Mouse (Mus musculus) kidney, postnatal 36 days (tissue): ENCODE measurements at regions not wholly inside any gene's neighbourhood (a gene's known extent, or its start where the extent isn't known, plus 50 kb on each side); places are given as distances from the start of the nearest gene placed in this dataset.

ENCODE experiments used
- DNase-seq, 2 experiments: peaks; one replicate each; pipeline ENCODE4 v3.0.0; 2021 to 2022; ENCODE audit warnings: mixed read lengths in 2 of 2

DNA sequence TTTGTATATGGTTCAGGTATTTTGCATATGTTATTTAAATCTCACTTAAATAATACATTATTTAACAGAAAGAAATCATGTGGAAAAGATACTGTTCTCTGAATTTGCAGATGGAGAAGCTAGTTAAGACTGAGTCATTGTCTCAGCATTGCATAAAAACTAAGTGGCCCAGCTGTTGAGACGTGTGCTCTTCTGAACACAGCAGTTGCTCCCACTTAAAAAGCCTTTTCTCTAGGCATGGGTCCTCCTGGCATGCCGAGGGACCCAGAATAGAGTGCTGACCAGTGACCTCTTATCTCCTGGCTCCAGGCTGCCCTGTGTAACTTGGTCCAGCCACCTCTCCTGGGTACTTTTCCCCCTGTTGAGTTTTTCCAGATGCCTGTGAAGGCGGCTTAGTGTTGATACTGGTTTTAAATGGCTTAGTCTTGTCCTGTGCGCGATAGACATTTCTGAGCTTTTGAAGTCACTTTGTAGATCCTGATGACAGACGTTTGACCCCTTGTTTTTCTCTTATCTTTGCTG is 312.2 kb downstream of the Plpp3 start:
- no peak for DNase-seq

DNA sequence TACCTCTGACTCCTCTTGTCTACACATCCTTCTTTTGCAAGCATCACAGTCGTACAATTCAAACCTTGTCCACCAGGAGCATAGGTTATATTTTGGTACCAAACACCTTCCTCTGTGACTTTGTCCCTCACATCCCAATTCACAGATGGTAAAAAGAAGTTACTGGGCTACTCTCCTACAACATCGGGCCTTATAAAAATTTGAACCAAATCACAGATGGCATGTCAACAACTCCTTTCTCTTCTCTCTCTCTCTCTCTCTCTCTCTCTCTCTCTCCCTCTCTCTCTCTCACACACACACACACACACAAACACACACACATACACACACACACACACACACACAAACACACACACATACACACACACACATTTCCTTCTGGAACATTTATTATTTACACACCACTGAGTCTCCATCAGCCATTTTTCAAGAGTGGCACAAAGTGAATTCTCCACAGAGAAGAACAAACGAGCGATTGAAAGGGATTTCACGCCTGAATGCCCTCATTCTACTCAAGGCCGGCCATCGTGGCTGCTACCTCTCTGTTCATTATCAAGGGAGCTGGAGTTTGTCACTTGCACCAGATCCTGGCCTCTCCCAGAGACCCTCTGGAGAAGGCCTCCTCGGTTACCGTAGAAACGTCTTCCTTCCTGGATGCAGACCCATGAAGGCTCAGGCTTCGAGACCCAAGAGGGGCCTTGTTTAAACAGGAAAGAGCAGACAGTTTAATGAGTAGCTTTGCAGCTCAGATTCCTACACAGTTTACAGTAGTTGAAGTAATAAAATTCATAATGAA is 314.7 kb upstream of the Gm12728 start:
- peak in 1 of 2 experiments; percentile 3 for DNase-seq

DNA sequence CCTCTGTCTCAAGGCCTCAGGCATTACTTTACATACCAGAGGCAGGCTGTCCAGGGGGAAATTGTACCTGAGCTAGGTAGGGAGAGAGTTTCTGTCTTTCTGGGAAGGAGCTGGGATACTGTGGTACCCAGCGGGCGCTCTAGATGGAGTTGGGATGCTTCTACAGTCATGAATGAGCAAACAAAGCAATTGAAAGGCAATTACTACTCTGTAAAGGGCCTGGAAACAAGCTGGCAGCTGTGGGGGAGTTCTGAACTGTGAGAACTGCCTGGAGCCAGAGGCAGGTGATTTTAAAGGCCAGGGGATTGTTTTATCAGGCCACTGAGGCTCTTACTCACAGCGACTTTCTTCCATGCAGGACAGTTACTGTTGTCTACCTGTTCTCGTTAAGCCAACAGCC is 313.3 kb upstream of the Gm12728 start:
- DNase-seq: no peak

DNA sequence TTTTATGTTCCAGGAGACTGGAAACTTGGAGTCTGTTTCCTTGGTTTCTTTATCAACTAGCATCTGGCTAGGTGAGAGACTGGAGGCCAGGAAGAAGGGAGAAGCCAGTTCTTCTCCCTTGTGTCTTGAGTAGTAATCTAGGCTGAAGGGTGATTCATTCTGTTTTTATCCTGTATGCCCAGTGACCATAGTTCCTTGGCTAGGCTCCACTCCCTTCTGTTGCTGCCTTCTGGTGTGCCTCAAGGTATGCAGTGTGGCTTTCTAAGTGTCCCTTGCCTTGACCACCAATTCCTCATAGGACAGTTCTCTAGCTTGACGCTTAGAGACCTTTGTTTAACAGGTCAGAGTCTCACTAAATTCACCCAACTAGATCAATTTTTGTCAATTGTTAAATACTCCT is 303.3 kb upstream of the Gm12728 start:
- DNase-seq: no peak

DNA sequence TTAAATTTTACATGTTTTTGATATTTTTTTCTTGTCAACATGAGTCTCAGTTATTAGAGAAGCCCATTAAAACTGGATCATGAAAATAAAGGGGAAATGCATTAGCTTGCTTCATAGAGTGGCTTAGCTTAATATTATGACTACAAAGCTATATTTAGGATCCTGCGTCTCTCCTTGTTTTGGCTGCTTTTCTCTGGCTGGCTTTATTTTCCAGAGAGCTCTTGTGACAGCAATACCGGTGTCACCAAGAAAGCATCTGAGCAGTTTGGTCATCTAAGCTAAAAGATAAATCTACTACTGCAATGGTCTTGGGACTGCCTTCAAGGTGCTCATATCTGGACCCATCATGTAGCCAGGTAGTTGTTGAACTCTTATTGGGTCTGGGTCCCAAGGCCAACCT is 293.5 kb upstream of the Gm12728 start:
- no peak for DNase-seq

DNA sequence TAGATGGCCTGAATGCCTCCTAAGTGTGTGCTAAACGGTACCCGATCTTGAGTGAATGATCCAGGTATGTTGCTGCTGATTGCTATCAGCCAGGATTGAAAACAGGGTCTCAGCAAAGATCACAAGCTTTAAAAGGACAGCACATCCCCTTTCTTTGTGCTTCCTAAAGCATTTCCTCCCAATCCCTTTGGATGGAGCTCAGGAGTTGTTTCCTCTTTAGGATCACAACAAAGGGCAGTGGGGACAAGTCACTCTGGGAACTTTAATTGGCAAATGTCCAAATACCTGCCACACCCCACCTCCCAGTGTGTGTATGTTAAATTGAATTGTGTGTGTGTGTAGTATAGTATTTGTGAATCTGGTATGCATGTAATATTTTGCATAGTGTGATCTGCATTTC is 283.5 kb upstream of the Gm12728 start:
- peak; percentile 18 to 48 for DNase-seq

DNA sequence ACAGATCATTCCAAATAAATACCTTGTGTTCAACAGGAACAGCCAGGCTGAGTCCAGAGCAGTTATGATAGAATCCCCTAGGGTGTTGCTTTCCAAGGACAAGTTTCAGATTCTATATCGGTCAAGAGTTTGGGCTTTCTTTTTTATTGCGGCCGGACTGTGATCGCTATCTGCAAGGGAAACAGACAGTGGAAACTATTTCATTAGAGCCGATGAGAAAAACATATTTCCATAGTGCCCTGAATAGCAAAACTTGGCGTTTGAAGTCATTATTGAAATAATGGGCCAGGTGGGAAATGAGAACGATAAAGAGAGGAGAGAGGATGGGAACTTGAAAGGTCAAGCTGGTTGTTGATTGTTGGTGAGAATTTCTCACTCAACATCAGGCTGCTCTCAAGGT is 282.4 kb upstream of the Gm12728 start:
- DNase-seq: peak; percentile 8 to 67

DNA sequence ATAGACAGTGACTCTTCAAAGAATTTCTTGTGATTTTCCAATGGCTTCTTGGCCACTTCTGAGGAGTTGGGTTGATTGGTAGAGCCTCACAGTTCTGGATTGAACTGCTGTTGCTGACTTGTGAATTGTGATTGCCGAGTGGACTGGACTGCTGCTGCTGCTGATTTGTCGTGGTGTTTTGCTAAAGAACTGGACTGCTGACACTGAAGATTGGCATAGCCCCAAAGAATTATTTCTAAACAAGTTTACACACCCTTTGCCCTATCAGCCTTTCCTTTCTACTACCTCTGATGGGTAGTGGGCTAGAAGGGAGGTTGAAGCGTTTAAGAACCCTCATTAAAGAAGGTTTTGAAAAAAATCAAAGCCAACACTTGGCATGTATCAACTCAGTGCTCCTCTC is 280.6 kb upstream of the Gm12728 start:
- DNase-seq: no peak

DNA sequence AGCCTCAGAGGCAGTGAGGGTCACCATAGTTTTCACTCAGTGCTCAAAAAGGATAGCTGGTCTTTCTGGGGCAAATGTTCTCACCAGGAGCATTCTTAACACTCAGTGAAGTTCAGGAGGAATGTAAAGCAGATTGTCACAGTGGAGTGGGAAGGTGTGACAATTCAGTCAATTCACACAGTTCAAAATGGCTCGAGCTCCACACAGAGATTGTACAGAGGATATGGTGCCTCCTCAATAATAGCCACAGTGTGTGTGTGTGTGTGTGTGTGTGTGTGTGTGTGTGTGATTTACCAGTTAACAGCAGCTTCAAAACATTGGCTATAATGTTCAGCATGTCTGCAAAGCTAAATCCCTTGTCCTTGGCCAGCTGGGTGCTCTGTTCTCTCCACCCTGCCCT is 279.3 kb upstream of the Gm12728 start:
- no peak for DNase-seq

DNA sequence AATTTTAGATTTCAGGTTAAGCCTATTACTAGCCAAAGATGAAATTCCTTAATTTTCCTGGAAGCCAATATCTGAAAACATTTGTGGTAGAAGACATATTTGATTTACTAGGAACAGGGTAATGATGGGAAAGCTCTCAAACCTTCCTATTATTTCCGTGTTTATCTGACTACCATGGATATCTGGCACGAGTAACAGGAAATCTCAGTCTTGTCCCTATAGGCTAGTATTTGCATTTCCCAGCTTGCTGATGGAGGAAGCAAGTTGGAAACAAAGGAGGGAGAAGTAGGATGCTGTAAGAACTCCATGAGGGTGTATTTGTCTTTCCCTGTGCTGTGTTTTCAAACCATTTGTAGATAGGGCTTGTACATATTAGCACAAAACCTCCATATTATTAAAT is 264.5 kb upstream of the Gm12728 start:
- no peak for DNase-seq

DNA sequence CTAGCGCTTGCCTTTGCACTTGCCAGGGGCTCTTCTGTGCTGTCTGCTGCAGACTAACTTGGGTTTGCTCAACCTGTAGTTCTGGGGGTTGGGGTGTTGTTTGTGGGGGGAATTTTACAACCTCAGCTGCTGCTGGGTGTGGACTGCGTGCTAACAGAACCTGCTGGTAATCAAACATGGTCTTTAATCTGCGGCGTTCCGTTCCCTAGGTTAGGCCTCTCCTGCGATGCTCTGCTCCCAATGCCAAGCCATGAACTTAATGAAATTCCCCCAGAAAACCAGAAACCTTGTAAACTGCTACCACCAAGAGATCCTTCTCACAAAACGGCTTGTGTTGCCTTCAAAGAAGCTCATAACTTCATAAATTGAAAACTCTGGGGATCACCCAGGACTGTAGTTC is 262.9 kb upstream of the Gm12728 start:
- no peak for DNase-seq

DNA sequence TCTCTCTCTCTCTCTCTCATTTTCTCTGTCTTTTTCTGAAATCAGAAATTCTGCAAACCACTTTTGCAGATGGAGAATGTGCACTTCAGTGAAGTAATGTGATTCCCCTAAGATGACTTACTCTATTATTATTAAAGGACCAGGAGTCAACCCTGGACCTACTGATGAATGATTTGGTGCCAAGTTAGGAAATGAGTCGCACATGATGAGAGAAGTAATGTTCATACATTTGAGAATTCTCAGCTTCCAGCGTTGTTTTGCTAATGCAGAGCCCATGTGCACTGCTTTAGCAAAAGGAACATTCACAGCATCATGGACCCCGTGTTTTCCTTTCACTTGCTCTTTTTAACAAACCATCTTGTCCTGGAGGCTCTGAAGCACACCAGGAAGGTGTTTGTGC is 262.4 kb upstream of the Gm12728 start:
- DNase-seq: no peak

DNA sequence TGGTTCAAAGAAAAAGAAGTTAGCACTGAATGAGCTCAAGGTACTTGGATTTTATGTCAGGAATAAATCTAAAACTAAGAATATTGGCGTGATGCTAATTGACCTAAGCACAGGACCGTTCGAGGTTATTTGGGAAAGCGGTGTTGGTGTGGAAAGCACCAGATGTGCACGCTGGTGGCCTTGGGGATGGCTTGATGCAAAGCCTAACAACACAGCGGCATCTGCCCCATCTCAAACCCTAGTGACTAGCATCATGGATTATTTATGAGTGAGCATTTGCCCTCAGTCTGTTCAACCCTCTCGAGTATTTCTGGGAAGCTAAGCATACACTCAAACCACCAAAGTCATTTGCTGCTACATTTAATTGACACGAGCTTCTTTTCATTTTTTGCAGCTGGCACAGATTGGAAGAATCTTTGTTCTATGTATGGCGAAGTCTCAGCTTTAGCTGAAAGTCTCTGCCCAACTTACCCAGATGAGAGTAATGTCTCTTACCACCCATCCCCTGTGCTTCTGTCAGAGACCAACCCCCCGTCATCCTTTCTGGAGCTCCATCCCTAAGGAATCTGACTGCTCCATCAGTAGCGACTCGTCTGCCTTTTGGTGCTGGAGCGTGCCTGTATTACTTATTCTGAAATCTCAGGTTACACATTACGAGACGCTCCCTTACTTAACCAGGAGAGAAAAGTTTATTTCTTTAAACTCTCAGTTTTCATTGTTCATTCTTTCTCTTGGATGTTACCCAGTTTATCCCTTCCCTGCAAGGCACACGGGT is 257.8 kb upstream of the Gm12728 start:
- no peak for DNase-seq

DNA sequence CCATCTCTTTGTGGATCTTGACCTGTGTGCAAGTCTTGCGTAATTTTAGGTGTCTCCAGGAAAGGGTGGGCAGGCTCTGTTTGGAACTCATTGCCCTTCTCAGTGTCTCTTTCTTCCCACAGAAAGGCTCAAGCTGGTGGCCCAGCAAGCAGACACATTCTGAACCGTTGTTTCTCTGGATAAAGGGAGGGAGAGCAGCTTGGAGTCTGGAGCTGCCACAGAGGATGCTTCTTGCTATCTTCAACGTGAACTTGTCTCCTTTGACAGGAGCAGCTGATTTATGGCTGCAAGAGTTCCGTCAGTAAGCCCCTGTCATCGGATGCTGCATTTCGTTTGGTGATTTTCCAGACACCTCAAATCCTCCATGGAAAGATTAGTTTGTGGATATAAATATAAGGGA is 254.2 kb upstream of the Gm12728 start:
- peak; percentile 48 to 64 for DNase-seq

DNA sequence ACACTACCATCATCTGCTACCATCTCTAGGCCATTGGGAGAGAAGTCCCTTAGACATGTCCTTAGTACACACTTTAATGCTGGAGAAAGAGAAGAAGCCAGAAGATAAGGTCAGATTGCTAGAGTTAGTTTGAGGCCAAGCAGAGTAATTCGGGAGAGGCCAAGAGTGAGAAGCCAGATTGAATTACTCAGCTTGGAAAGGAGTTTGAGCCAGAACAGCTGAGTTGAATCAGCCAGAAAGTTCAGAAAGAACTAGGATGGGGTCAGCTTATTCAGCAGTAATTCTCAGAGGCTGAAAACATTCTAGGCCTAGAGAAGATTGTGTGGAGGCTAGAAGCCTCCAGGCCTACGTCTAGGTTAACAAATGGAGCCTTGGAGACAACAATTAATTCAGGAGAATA is 244.2 kb upstream of the Gm12728 start:
- no peak for DNase-seq

DNA sequence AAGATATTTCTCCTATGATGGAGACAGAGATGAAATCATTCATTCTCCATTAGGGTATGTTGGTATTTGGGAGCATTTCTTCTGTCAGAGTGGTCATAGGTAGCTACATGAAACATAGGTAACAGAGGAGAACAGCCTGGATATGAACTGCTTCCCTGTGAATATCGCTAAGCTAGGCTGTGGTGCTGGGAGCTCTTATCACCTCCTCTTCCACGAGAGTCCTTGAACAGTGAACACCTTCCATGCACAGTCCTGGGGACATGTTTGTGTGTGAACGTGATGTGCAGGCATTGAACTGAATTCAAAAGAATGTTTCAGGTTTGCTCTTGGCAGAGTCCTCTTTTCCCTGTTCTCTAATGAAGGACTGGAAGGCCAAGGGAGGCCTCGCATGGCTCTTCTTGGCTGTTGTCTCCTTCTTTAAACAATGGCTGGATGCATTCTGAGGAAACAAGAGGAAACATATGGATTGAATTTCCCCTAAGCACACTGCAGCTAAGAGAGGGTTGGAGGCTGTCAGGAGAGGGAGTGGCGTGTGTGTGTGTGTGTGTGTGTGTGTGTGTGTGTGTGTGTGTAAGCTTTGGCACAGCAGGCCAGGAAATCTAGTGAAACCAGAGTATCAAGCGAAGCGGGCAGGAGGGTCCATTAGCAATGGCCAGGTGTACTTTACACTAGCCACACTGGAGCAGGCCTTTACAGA is 239.8 kb upstream of the Gm12728 start:
- peak in 1 of 2 experiments; percentile 21 for DNase-seq

DNA sequence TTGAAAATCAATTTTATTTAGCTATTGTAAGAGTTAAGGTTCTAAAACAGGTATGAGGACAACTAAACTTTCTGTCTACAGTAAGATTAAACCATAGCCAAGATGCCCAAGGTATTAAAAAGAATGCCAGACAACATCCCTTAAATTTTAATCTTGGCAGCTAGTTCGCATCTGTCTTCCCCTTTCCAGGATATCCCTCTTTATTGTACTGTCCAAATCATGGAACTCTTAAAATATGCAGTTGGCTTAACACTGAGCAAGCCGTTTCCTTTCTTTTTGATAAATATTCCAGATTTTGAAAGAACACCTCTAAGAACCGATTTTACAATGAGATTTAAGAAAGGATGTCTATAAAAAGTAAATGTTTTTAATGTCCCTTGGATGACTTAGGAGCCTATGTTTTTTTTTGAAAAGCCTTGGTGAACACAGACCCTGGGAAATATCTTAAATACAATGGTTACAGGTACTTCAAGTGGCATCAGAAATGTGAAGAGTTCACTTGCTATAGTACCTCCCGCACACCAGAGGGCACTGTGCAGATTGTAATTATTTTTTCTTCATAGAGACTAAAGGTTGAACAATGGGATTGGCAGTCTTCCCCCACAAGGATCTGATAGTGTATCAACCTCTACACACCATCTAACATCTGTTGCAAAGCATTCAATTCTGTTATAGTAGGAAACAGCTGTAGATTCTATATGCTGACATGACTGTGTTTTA is 237.5 kb upstream of the Gm12728 start:
- DNase-seq: peak; percentile 44 to 49

DNA sequence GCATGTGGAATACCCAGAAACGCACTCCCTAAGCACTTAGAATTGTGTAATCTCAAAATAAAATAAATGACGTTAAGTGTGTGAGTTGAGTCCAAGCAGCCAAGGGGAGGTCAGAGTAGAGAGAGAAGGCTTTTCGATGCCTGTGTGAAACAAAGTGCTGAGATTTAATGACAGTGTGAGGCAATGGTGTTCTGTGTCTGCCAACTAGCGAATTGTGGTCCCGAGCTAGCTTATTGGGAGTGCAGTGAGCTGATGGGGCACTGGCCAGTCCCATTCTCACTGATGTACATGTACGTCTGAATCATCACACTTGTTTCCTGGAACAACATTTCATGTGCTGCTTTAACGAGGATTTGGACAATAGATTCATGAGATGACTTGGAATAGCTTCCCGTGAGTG is 234.7 kb upstream of the Gm12728 start:
- DNase-seq: no peak

DNA sequence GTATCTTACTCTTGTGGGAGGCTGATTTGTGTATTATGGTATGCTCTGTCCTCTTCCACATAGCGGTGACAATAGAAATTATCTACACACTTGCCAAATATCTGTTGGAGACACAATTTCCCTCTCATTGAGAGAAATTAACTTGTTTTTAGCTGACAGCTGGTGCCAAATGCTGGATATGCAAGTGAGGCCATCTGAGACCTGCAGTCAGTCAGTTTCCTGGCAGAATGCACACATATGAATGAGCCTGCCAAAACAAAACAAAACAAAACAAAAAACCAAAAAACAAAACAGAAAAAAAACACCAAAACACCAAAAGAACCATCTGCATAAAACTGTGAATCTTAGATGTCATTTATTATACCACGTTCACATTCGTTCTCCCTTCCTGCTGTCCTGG is 233.7 kb upstream of the Gm12728 start:
- DNase-seq: no peak

DNA sequence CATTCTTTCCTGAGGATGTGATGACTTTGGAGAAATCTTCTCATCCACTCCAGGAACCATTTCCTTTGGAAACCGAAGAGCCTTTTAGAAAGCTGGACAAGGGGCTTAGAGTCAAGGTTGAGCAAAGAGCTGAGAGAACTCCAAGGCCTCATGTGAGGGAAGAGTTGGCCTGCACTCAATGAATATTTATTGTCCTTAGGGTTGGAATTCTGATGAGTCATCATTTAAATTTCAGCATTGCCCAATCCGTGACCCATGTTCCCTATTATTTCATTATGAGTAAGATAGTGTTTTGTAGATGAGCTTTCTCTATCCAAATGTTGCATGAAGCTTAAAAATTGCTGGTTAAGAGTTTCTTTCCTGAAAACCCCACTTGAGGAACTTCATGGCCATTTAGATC is 232.3 kb upstream of the Gm12728 start:
- DNase-seq: no peak

DNA sequence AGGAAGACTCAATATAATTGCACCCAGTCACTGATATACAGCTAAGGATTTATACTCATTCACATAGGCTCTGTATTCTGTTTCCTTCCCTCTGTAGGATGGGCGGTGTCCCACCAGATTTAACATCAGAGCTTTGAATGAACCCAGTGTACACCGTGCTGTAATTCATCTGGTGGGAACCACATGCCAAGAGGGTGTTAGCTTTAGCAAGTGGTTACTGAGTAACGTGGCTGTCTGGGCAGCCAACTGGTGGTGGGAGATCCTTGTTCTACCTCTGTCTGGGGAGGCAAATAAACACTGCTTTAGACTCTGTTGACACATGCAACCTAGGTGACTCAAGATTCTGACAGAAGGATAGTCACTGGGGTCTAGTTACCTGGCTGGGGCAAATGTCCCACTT is 229.6 kb upstream of the Gm12728 start:
- peak in 1 of 2 experiments; percentile 14 for DNase-seq

DNA sequence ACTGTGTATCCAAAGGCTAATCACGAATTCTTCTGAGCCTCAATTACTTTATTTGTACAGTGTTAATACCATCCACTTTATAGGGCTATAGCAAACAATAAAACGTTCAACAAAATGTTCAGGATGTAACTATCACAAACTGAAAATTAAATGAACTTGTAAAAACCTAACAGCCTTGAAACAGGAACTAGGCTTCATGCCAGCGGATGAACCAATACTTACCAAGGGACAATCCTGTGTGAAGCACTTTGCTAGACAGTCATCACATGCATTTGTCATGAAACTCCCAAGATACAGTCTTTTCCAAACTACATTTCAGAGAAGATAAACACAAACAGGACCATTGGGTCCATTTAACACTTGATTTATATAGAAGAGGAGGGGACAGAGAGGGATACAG is 228.9 kb upstream of the Gm12728 start:
- DNase-seq: no peak

DNA sequence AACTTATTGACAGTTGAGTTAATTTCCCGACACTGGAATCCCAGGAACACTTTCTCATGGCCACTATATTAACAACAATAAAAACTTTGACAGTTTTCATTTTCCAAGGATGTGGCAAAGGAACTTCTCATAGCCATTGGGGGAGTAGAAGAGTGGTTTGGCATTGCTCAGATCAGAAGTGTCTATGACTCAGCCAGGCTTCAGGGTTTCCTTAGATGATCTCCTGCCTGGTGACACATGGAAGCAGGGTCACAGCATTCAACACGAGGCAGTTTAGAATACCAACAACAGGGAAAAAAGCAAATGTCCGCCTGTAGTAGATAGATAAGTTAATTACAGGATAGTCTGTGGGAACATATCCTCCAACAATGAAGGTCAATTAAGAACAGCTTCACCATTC is 228.1 kb upstream of the Gm12728 start:
- no peak for DNase-seq
